Mouse (Mus musculus): ENCODE data around the gene Wdr5.

DNA sequence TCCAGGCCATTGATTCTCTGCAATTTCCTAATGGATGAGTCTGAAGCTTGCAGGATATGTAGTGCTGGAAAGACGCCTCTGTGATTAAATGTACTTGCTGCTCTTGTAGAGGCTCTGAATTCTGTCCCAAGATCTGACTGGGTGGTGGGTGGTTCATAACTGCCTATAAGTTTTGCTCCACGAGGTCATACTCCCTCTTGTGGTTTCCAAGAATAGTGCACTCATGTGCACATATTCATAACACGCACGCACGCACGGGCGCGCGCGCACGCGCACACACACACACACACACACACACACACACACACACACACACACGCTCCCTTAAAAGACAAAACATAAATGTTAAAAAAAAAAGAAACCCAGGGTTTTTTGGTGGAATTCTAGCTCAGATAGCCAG, 69.6 kb downstream of the Wdr5 start:
- TF ChIP-seq CTCF (conservative IDR thresholded peaks at IDR 0.05; ENCODE audit: insufficient read depth, insufficient read length, low read depth, low read length) (0 out of 2 replicates have a peak, but pooled peaks have one; percentile 1), POLR2A (IDR thresholded peaks at IDR 0.05; ENCODE audit: low read depth, low read length) (no peak)

All from kidney, adult 2 months (tissue).